Mouse (Mus musculus): ENCODE measurements around the gene Wdr43.
"Not testable (repeated sequence)": the region's sequence is repeated elsewhere in the genome, so short reads cannot be mapped to it uniquely, and the experiment has no call there.

Gene Wdr43

DNA sequence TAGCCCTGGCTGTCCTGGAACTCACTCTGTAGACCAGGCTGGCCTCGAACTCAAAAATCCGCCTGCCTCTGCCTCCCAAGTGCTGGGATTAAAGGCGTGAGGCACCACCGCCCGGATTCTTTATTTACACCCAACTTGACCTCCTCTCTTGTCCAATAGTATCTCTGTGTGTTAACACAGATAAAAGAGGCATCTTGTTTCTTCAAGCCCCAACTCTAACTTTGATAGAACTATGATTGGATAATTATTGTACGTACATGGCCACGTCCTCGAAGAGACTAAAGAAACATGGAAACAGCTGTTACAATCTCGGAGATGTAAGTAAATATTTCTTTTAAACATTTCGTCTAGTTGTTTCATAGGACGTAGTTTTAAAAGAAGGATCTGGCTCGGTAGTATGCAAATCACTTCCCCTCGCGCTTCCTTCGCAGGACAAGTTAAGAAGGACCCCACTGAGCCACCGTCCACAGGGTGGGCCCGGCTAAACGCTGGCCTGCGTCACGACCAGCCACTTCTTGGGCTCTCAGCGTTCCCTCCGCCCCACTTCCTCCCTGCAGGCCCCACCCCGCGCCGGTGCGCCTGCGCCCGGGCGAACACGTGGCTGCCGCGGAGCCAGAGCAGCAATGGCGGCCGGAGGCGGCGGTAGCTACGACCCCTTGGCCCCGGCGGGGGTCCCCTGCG, at the start of gene Wdr43:
Gene Wdr43 (plus strand): TSS at position 258 of the 681 bp plus-strand sequence.
- peak; percentile 97 for DNase-seq

DNA sequence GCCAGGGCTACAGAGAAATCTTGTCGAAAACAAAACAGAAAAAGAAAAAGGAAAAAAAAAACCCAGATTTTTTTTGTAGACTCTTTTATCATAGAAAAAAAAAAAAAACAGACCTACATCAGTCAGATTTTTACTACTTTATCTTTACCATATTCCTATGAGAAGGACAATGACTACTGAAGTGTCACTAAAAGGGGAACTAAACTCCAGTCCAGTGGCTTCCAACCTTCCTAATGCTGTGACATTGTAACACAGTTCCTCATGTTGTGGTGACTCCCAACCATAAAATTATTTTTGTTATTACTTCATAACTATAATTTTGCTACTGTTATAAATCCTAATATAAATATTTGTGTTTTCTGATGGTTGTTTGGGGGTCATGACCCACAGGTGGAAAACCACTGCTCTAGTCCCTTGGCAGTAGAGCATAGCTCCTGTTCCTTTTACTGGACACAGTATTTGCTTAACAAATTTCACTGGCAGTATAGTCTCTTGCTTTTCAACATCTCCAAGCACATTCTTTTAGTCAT, 36.5 kb upstream of the Wdr43 start:
- no peak for DNase-seq

DNA sequence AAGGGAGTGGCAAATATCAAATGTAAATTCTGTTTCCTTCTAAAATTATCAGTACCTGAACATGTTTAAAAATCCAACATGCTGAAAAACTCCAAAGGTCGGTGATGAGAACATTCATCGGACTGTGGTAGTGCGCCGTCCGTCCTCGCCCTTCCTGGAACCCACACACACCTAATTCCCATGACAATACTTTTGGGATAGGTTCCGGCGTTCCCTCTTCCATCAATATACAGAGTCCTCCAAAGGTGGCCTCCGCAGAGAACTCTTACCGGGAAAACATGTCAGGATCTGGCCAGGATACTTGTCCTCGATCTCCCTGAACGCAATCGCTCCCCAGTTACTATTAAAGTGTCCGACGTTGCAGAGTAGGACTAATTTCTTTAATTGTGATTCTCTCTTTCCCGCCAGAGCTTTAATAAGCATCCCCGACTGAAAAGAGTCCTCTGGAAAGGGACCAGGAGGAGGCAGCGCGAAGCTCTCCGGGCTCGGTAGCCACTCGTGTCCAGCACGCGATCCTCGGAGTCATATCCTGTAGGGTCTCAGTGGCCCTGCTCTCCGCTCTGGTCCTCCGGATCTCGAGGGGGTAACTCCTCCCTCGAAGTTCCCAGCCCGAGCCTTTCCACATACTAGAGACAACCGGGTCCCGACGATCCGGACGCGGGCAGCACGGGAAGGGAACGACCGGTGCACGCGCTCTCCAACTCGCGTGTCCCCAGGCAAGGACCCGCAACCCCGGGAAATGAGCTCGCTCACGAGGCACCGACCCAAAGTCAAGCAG, 17.6 kb upstream of the Wdr43 start:
- DNase-seq: no peak

DNA sequence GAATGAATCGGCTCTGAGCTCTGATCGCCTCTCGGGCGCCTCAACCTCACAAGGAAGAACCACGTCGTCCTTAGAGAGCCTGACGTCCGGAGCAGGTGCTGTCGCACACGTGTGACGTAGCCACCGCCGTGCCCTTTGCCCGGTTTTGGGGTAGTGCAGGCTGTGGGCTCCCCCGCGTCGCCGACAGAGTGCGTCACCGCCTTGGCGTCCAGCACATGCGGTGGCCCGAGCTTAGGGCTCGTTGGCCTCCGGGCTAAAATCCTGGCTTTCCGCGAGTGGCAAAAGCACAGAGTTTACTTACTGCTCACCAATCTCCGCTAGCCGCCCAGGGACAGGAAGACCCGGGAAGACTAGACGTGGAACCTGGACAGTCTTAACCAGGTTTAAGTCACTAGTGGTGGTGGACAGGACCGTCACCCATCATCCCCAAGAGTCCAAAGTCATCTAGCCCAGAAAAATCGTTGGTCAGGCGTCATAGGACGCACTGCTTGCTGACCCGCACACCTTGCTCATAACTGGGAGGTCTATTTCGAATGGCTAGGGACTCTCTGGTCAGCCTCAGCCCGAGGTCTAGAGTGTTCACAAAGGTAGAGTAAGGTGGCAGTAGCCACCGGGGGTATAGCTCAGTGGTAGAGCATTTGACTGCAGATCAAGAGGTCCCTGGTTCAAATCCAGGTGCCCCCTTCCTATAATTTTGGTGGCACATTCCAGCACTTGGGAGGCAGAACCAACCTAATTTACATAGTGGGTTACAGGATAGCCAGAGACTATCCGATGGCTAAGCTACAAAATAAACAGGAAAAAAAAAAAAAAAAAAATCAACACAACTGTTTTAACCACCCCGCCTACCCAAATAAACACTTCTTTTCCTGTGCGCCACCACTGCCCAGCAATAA, 16.8 kb upstream of the Wdr43 start:
- DNase-seq: peak; percentile 94 to 95

DNA sequence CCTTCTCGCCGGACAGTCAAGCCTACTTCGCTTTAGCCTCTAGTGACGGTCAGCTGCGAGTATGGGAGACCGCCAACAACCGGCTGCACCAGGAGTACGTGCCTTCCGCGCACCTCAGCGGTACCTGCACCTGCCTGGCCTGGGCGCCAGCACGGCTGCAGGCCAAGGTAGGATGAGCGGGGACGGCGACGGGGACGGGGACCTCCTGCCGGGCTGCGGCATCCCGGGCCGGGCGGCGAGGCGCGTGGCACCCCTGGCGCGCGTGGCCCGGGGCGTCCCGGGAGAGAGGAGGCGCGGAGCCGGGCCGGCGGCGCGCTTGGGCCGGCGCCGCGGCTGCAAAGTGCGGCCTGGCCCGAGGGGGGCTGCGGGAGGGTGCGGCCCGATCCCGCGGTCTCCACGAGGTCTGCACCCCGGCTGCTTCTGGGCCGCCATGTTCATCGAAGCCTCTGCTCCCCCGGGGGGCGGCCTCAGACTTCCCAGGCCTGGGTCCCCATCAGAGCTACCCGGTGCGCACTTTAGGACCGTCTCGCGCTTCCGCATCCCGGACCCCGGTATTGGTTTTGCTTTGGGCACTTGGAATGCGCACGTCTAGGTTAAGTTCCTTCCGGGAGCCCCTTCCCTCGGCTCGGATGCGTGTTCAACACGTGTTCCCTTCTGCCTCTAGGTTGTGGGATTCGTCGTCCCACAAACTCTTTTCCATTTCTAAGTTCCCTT, 781 bp downstream of the Wdr43 start:
- peak in 1 of 2 experiments; percentile 19 for DNase-seq

DNA sequence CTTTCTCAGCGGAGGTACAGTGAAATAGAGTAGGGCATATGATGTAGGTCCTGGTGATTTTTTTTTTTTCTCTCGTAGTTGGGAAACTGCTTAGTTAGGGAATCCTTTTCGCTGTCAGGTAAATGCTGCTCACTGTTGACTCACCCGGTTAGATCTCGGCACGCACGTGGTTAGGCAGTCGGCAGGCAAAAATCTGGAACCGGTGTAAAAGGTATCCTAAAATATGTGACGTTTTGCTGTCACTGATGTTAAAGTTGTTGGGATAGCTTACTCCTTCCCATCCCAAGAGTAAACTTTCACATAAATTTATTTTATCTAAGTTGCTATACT, 1.3 kb downstream of the Wdr43 start:
- DNase-seq: no peak

DNA sequence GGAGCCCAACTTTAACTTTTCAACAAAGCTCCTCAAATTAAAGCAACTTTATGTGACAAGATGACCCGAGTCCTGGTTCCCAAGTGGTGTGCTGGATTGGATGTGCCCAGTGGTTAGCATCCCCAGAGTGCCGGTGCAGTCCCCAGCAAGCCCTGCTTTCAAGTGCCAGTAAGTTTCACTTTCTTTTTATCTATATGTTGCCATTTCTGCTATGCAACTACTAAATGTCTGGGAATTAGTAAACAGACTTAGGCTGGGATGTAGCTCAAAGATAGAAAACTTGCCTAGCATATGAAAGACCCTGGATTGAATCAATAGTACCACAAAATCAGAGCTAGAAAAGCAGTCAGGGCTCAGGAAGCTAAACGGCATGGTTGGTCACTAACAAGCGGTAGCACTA, 2.3 kb downstream of the Wdr43 start:
- no peak for DNase-seq

DNA sequence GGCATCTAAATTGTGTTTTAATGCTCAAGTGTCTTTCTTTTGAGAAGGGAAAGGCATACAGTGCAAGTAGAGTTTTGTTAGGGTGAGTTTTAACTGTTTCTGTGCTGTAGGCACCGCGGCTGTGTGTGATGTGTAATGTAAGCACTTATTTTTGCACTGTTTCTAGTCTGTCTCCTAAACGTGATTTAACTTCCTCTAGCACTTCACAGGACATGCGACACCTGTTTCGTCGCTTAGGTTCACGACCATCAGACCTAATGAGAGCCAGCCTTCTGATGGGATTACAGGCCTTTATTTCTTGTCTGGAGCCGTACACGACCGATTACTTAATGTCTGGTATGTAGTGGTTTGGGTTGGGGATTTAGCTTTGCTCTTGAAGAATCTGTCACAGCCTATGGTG, 16.1 kb downstream of the Wdr43 start:
- no peak for DNase-seq

DNA sequence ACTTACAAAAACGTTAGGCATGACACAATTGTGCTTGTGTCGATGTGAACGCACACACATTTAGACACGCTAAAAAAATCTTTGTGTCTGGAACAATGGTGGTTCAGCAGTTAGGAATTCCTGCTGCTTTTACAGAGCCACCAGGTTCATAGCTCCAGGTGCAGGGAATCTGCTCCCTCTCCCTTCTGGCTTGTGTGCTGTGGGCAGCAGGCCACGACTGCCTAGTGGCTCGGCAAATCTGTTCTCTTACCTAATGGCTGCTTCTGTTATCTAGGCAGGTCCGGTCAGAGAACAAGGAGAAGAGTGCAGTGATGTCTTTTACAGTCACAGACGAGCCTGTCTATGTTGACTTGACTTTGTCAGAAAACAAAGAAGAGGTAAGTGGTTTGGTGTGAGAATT, 17.7 kb downstream of the Wdr43 start:
- DNase-seq: peak; percentile 66 to 75

DNA sequence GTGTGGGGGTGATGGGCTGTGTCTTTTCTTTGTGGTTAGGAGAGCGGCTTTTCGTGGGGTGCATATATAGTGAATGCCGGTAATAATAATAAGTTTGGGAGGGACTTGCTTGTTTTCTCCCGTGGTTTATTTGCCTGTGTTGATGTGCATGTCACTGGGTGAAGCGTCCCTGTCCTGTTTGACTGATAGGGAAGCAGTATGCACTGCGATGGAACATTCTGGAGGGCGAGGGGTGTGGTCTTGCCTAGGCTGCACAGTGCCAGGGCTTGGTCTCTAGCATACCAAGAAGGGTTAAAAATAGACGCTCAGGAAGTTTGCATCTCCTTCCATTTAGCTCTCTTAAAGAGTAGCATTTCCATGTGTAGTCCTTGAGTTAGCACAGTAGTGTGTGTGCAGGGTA, 21.1 kb downstream of the Wdr43 start:
- no peak for DNase-seq

DNA sequence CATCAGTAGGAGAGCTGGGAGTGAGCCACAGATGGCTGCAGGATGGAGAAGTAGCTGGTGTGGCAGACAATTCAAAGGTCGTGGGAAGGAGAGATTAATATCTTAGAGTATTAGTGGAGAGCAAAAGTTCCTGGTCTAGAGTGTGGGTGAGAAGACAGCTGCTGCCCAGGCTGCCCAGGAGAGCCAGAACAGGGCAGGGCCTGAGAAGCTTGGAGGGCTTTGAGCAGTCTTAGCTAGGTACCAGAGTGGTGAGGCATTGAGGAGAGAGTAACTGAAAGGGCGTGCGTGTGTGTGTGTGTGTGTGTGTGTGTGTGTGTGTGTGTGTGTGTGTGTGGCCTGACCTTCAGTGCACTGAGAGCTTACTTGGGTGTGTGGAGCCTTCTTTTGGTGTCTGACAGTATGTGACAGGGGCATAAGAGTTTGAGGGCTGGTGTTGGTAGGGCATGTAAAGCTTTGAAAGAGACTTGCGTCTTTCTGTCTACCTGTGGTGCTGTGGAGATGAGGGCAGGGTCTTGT, 22.1 kb downstream of the Wdr43 start:
- no peak for DNase-seq

DNA sequence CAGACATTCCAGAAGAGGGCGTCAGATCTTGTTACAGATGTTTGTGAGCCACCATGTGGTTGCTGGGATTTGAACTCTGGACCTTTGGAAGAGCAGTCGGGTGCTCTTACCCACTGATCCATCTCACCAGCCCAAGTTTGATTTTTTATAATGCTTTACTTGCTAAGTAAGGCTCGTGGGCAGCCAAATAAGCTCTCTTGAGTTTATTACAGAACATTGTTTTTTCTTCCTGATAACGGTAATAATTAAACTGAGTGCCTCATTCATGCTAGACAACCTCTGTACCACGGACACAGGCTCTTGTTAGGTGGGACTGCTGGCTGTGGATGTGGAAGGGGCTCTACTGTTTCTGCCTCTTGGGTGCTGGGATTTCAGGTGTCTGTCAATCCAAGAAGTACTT, 23.4 kb downstream of the Wdr43 start:
- DNase-seq: not testable (repeated sequence)

DNA sequence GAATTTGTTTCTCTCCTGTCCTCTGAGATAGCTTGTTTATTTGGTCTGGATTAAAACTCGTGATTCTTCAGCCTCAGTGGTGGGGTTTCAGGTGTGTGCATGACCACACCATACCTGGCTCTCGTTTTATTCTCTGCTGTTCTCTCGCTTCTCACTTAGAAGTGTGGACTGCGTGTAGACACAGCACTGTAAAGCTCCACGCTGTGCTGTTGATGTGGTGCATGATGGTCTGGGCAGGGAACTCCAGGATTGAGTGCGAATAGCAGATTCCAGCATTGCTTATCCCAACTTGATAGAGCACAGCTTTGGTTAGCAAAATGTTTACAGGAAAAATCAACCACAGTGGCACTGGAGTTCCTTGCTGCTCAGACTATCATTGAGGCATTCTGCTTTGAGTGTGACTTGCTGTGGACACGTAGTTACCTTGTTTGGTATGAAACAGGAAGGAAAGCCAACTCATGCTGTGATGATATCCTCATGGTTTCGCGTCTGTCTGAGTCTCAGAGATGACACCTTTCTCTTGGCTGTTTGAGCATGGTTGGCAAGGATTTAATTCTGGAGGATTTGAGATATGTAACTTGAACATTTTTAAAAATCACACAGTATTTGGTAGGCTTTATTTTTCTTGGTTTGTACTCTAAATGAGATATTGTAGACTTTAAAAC, 24.9 kb downstream of the Wdr43 start:
- peak; percentile 25 to 49 for DNase-seq

DNA sequence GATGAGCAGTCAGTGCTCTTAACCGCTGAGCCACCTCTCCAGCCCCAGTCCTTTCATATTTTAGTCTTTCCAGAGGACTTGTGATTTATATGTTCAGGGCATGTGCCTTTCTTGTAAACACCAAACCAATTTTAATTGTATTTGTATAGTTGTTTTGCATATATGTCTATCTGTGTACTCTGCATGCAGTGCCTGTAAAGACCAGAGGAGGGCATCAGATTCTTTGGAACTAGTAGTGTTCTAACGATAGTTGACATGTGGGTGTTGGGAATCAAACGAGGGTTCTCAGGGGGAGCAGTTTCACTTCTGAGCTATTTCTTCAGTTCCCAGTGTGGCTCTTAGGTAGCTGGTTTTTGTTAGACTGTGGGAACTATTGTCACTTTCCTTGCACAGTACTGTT, 26.5 kb downstream of the Wdr43 start:
- no peak for DNase-seq

DNA sequence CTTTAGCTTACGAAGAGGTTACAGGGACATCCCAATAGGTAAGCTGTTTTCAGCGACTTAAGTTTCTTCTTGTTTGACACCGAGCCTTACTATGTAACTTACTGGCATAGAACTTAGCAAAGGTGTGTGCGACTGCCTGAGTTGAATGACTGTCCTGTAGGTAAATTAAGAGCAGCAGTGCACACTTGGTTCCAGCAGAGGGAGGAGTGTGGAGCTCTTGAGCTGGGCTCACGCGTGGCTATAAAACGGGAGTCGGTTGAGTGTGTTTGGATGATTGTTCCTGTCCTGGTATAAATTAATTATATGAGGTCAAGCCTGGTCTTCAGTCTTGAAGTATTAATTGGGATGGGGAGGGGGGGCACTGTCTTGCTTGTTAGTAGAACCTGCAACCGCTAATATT, 34.3 kb downstream of the Wdr43 start:
- DNase-seq: no peak

DNA sequence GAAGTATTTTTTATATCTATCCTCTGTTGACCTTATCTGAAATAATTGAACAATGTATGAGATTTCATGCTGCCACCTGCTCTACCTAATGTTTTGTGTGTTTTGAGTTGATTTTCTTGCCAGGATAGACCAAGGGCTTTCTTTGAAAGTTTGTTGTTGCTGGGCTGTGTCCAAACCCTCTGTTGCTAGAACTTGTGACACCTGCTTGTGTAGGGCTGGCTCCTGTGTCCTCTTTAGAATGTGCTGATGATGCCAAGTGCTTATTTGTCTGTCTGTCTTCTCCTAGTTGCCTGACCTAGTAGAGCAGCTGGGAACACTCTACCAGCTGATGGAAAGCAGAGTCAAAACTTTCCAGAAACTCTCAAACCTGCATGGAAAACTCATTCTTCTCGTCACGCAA, 36.8 kb downstream of the Wdr43 start:
- no peak for DNase-seq

DNA sequence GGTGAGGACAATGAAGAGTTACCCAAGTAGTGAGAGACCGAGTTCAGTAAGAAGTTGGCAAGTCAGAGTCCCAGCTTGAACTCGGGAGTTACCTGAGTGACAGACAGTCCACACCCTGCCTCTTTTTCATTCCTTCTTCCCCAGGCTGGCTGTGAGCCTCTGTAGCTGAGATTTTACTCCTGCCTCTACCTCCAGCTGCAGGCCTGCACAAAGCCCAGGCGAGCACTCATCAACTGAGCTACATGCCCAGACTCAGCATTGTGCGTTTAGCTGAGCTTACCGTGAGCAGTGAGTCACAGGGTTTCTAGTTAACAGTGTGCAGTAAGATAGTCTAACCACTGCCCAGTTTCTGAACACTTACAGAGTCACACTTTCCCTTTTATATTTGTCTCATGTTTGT, 37.2 kb downstream of the Wdr43 start:
- no peak for DNase-seq

DNA sequence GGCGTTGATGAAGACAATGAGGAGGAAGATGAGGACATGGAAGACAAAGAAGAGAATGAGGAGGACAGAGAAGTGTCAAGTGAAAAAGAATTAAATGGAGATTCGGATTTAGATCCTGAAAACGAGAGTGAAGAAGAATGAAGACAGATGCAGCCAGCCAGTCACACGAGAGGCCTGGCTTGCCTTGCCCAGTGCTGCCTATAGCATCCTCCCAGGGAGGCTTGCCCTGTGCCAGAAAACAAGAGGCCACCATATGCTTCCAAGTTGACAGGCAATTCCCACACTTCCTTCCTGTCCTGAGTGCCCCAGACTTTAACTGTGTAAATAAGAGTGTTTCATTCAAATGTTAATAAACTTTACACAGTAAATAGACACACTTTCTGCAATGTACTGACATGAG, 41.8 kb downstream of the Wdr43 start:
- DNase-seq: peak; percentile 58 to 73

DNA sequence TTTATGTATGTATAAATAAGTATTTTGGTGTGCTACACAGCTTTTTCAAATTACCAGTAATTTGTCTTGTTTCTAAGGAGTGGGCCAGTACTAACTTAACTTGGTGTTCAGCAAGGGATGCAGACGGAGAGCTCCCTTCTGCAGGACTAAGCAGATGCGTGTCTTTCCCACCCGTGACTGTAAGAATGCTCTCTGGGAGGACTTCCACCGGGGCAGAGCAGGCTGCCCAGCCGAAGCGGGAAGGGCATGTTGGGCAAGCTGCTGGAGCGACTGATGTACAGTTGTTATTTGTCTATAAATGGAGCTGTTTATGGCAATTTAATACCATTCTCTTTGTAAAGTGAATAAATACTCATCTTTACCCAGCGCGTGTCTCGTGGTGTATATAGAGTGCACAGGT, 43.0 kb downstream of the Wdr43 start:
- no peak for DNase-seq

DNA sequence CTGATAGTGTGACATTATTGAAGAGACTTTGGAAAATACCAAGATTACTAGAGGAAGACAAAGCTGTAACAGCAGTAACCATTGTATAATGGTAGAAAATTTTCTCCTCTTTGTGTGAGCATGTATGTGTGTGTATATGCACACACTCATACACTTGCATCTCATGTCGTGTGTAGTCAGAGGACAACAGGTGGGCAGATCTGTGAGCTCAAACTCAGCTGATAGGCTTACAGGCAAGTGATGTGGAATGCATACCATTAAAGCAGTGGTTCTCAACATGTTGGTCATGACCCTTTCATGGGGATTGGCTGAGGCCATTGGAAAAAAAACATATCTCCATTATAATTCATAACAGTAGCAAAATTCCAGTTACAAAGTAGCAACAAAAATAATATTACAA, 44.7 kb downstream of the Wdr43 start:
- no peak for DNase-seq

DNA sequence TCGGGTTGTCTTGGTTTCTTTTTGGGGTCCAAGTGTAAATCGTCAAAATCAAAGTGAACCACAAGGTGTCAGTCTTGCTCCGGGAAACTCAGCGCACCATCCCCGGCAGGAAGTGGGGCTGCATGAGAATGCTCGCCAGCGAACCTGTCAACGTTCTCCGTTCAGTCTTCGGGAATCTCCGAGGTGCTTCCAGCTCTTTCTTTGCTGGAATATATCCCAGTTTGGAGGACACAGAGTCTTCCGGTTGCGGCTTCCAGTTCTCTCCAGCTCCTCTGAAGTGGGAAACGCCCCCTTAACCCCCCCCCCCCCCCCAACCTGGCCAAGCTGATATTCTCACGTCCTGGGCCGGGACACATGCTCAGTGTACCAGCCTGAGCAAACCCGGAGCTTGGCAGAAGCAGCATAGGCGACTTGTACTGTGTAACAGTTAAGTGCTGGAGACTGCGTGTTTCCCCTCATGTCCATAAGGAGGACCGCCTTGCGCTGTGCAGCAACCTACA, 47.1 kb downstream of the Wdr43 start:
- peak; percentile 62 to 71 for DNase-seq

DNA sequence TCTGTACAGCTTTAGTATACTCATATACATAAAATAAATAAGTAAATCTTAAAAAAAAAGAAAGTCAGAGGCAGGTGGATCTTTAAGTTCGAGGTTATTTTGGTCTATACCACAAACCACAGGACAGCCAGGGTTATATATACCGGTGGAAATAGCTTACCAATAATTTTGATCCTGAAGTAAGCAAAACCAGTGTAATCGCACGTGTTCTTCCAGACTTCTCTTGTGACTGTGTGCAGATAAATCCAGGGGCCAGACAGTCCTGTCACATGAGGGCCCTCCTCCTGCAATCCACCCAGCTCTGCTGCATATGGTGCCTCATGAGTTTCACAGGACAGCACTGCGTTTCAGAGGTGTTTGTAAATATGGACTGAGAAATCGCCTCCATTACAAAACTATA, 47.8 kb downstream of the Wdr43 start:
- no peak for DNase-seq
